Mouse (Mus musculus) small intestine, adult 2 months (tissue): ENCODE measurements around the gene Ints6l. TPM values are rescaled to one million over a fixed set of nuclear protein-coding genes. Genes with fewer than 3 reads are reported as not detected.
"Not testable (repeated sequence)": the region's sequence is repeated elsewhere in the genome, so short reads cannot be mapped to it uniquely, and the experiment has no call there.

ENCODE experiments used
- H3K27ac ChIP-seq: fragments of 200-500 bp; 2 replicates; pipeline ENCODE4 v1.5.1; 2012; ENCODE audit warnings: low read depth, low read length, control low read depth, inconsistent platforms; ENCODE audit not compliant: insufficient read depth
- H3K27me3 ChIP-seq: fragments of 200-500 bp; 2 replicates; pipeline ENCODE4 v1.6.1; 2012; ENCODE audit warnings: mild to moderate bottlenecking, moderate library complexity, low read length, inconsistent platforms; ENCODE audit not compliant: control insufficient read depth, insufficient read depth
- H3K36me3 ChIP-seq: fragments of 200-500 bp; 2 replicates; pipeline ENCODE4 v1.6.1; 2012; ENCODE audit warnings: mild to moderate bottlenecking, low read length, control low read depth, inconsistent platforms; ENCODE audit not compliant: control insufficient read depth, insufficient read depth
- H3K4me1 ChIP-seq: fragments of 200-500 bp; 2 replicates; pipeline ENCODE4 v1.6.1; 2012; ENCODE audit warnings: low read length, inconsistent platforms, mixed read lengths; ENCODE audit not compliant: control insufficient read depth, insufficient read depth, insufficient read length
- H3K4me3 ChIP-seq: fragments of 200-500 bp; 2 replicates; pipeline ENCODE4 v1.5.1; 2012; ENCODE audit warnings: low read depth, mild to moderate bottlenecking, control low read depth, inconsistent platforms, low read length, moderate library complexity
- CTCF ChIP-seq: fragments of 200-500 bp; IDR thresholded peaks from 2 replicates; pipeline ENCODE4 v1.5.1; 2012; ENCODE audit warnings: low read depth, mild to moderate bottlenecking, control low read depth, inconsistent platforms, low read length, moderate library complexity, mixed read lengths; ENCODE audit not compliant: insufficient replicate concordance, insufficient read length; ENCODE audit errors: extremely low read depth
- POLR2A ChIP-seq: fragments of 200-500 bp; IDR thresholded peaks from 2 replicates; pipeline ENCODE4 v1.6.1; 2012; ENCODE audit warnings: low read depth, mild to moderate bottlenecking, control low read depth, inconsistent platforms, low read length, moderate library complexity
- WGBS: fragments of 180-500 bp; shearing (Covaris S2); methylation state at CpG from one replicate; pipeline ENCODE4 v1.1.7; 2018; 5-methylcytosine and 5-hydroxymethylcytosine counted together
- polyA plus RNA-seq: library from polyadenylated mRNA; depleted of rRNA; stranded (reverse); fragments of >200 nt; gene quantifications from 2 replicates; pipeline ENCODE4 v1.2.3, GENCODE M21; 2012

Ints6l gene
- polyA plus RNA-seq, 1 experiment: 2.1 TPM

- TF ChIP-seq POLR2A (no peak), CTCF (no peak)
- H3K27me3 ChIP-seq: no peaks in the 10 kb centered on the region
- no peak overlapping the region for H3K27ac ChIP-seq
- no peak overlapping the region for H3K4me3 ChIP-seq
- no peaks in the 10 kb centered on the region for H3K4me1 ChIP-seq
- H3K36me3 ChIP-seq: no peaks in the 10 kb centered on the region
- 63% methylated on average over 4 of the region's 4 CpGs for WGBS
Measured at GRCm38 (mm10) chrX:56467688-56468087, 13.0 kb downstream of the Ints6l start.

- Histone ChIP-seq H3K36me3 (no peaks in the 10 kb centered on the region), H3K27me3 (no peaks in the 10 kb centered on the region), H3K27ac (no peak overlapping the region), H3K4me3 (no peak overlapping the region), H3K4me1 (no peaks in the 10 kb centered on the region)
- WGBS: 38% methylated on average over 6 of the region's 6 CpGs
- TF ChIP-seq CTCF: no peak
- TF ChIP-seq POLR2A: no peak
Measured at GRCm38 (mm10) chrX:56468422-56468821, 13.8 kb downstream of the Ints6l start.

- no peaks in the 10 kb centered on the region for H3K27me3 ChIP-seq
- no peak overlapping the region for H3K4me3 ChIP-seq
- H3K27ac ChIP-seq: no peak overlapping the region
- TF ChIP-seq POLR2A (no peak), CTCF (no peak)
- no peaks in the 10 kb centered on the region for H3K36me3 ChIP-seq
- 60% methylated on average over 8 of the region's 8 CpGs for WGBS
- H3K4me1 ChIP-seq: no peaks in the 10 kb centered on the region
Measured at GRCm38 (mm10) chrX:56474035-56474434, 19.4 kb downstream of the Ints6l start.

- H3K27me3 ChIP-seq: no peaks in the 10 kb centered on the region
- H3K36me3 ChIP-seq: no peaks in the 10 kb centered on the region
- H3K4me3 ChIP-seq: no peak overlapping the region
- TF ChIP-seq POLR2A (no peak), CTCF (no peak)
- no peaks in the 10 kb centered on the region for H3K4me1 ChIP-seq
- no peak overlapping the region for H3K27ac ChIP-seq
- 80% methylated on average over 3 of the region's 3 CpGs for WGBS
Measured at GRCm38 (mm10) chrX:56477553-56477952, 22.9 kb downstream of the Ints6l start.

- TF ChIP-seq POLR2A: no peak
- TF ChIP-seq CTCF: no peak
- Histone ChIP-seq H3K36me3 (no peaks in the 10 kb centered on the region), H3K4me1 (no peaks in the 10 kb centered on the region), H3K27ac (no peak overlapping the region), H3K4me3 (no peak overlapping the region), H3K27me3 (no peaks in the 10 kb centered on the region)
- WGBS: 74% methylated on average over 3 of the region's 3 CpGs
Measured at GRCm38 (mm10) chrX:56481906-56482305, 27.2 kb downstream of the Ints6l start.

- H3K4me1 ChIP-seq: no peaks in the 10 kb centered on the region
- H3K36me3 ChIP-seq: no peaks in the 10 kb centered on the region
- H3K4me3 ChIP-seq: no peak overlapping the region
- no peaks in the 10 kb centered on the region for H3K27me3 ChIP-seq
- H3K27ac ChIP-seq: no peak overlapping the region
- WGBS: 19% methylated on average over 1 of the region's 1 CpGs
- TF ChIP-seq CTCF (no peak), POLR2A (no peak)
Measured at GRCm38 (mm10) chrX:56489758-56490157, 35.1 kb downstream of the Ints6l start.

- TF ChIP-seq POLR2A: no peak
- no peak for TF ChIP-seq CTCF
- Histone ChIP-seq H3K27ac (no peak overlapping the region), H3K36me3 (0 out of 2 replicates have a peak, but pooled peaks cover 1% of the 10 kb centered on the region), H3K27me3 (no peaks in the 10 kb centered on the region), H3K4me1 (no peaks in the 10 kb centered on the region), H3K4me3 (no peak overlapping the region)
- 80% methylated on average over 7 of the region's 7 CpGs for WGBS
Measured at GRCm38 (mm10) chrX:56497241-56497640, 42.6 kb downstream of the Ints6l start.

GRCm38 (mm10) chrX:56524442-56524841, 69.8 kb downstream of the Ints6l start, which contains the start of gene Gm10477:
Gene Gm10477 (plus strand): TSS chrX:56524742.
- H3K27ac ChIP-seq, H3K36me3 ChIP-seq, H3K27me3 ChIP-seq, H3K4me3 ChIP-seq, H3K4me1 ChIP-seq: not testable (repeated sequence)
- 85% methylated on average over 6 of the region's 6 CpGs for WGBS
